Mouse (Mus musculus) MEL (cell line): ENCODE data around the gene Gm26620. TPM values are rescaled to one million over a fixed set of nuclear protein-coding genes. Genes with fewer than 3 reads are reported as not detected.
A peak's percentile ranks its signal among the peaks of the same experiment; 100 is the strongest.

Experiments
- DNase-seq: peaks from one replicate; pipeline ENCODE4 v3.0.0; 2011; ENCODE audit warnings: low read depth, low spot score
- H3K27ac ChIP-seq: 2 replicates; pipeline ENCODE4 v1.5.1; 2012; ENCODE audit warnings: low read depth, mild to moderate bottlenecking, control low read depth, low read length, moderate library complexity; ENCODE audit not compliant: control insufficient read depth
- H3K27me3 ChIP-seq, 2 experiments: fragments of 150-350 bp in 1 of 2; sonication (generic) in 1 of 2; 2 replicates each; pipeline ENCODE4 v1.6.1; 2012; ENCODE audit warnings: low read length in 2 of 2, mild to moderate bottlenecking in 2 of 2, improper control_type of control experiment in 1 of 2, moderate library complexity in 1 of 2; ENCODE audit not compliant: insufficient read depth in 2 of 2, control insufficient read depth in 1 of 2
- H3K36me3 ChIP-seq, 2 experiments: 2 replicates each; pipeline ENCODE4 v1.6.1; 2012 to 2014; ENCODE audit warnings: low read length in 2 of 2, improper control_type of control experiment in 1 of 2, inconsistent platforms in 1 of 2, mild to moderate bottlenecking in 1 of 2; ENCODE audit not compliant: insufficient read depth in 2 of 2, control insufficient read depth in 1 of 2
- H3K4me1 ChIP-seq, 2 experiments: fragments of 150-350 bp in 1 of 2; sonication (generic) in 1 of 2; 2 replicates each; pipeline ENCODE4 v1.6.1; 2012; ENCODE audit warnings: low read length in 2 of 2, improper control_type of control experiment in 1 of 2, mild to moderate bottlenecking in 1 of 2; ENCODE audit not compliant: insufficient read depth in 2 of 2, control insufficient read depth in 1 of 2
- H3K4me3 ChIP-seq, 2 experiments: fragments of 150-350 bp in 1 of 2; sonication (generic) in 1 of 2; 2 replicates each; pipeline ENCODE4 v1.5.1; 2012; ENCODE audit warnings: low read depth in 2 of 2, low read length in 2 of 2, mild to moderate bottlenecking in 2 of 2, moderate library complexity in 2 of 2, control low read depth in 1 of 2, improper control_type of control experiment in 1 of 2; ENCODE audit not compliant: control insufficient read depth in 1 of 2, insufficient read depth in 1 of 2
- H3K79me2 ChIP-seq: 2 replicates; pipeline ENCODE4 v1.6.1; 2012; ENCODE audit warnings: mild to moderate bottlenecking, low read length, moderate library complexity; ENCODE audit not compliant: control insufficient read depth, poor library complexity, insufficient read depth
- H3K9ac ChIP-seq: 2 replicates; pipeline ENCODE4 v1.6.1; 2012; ENCODE audit warnings: low read depth, mild to moderate bottlenecking, control low read depth, low read length, moderate library complexity; ENCODE audit not compliant: control insufficient read depth, poor library complexity, severe bottlenecking
- H3K9me3 ChIP-seq: fragments of 150-350 bp; sonication (generic); replicated peaks from 2 replicates; pipeline ENCODE4 v1.6.1; 2012; ENCODE audit warnings: mild to moderate bottlenecking, low read length, improper control_type of control experiment, moderate library complexity; ENCODE audit not compliant: insufficient read depth
- BHLHE40 ChIP-seq: IDR thresholded peaks from 2 replicates; pipeline ENCODE4 v1.6.1; 2012; ENCODE audit warnings: low read depth, mild to moderate bottlenecking, inconsistent platforms, low read length, improper control_type of control experiment, borderline replicate concordance
- CHD1 ChIP-seq: IDR thresholded peaks from 2 replicates; pipeline ENCODE4 v1.6.1; 2012; ENCODE audit warnings: low read depth, mild to moderate bottlenecking, inconsistent platforms, low read length, improper control_type of control experiment
- ELF1 ChIP-seq: IDR thresholded peaks from 2 replicates; pipeline ENCODE4 v1.6.1; 2014; ENCODE audit warnings: low read depth, mild to moderate bottlenecking, inconsistent platforms, low read length, improper control_type of control experiment, moderate library complexity
- EP300 ChIP-seq, 2 experiments: IDR thresholded peaks; 2 replicates each; pipeline ENCODE4 v1.6.1; 2011; ENCODE audit warnings: improper control_type of control experiment in 2 of 2, low read length in 2 of 2, low read depth in 1 of 2, mild to moderate bottlenecking in 1 of 2
- ETS1 ChIP-seq: IDR thresholded peaks from 2 replicates; pipeline ENCODE4 v1.6.1; 2012; ENCODE audit warnings: low read depth, mild to moderate bottlenecking, inconsistent platforms, low read length, improper control_type of control experiment, moderate library complexity
- GABPA ChIP-seq: IDR thresholded peaks from 2 replicates; pipeline ENCODE4 v1.6.1; 2012; ENCODE audit warnings: low read depth, mild to moderate bottlenecking, inconsistent platforms, low read length, improper control_type of control experiment, moderate library complexity
- GATA1 ChIP-seq: IDR thresholded peaks from 2 replicates; pipeline ENCODE4 v1.6.1; 2011; ENCODE audit warnings: low read depth, low read length, improper control_type of control experiment
- HCFC1 ChIP-seq: IDR thresholded peaks from 2 replicates; pipeline ENCODE4 v1.6.1; 2012; ENCODE audit warnings: low read depth, mild to moderate bottlenecking, inconsistent platforms, low read length, improper control_type of control experiment, moderate library complexity
- KAT2A ChIP-seq: conservative IDR thresholded peaks from 2 replicates; pipeline ENCODE4 v1.6.1; 2012; ENCODE audit warnings: low read depth, low read length, improper control_type of control experiment, inconsistent platforms
- MAZ ChIP-seq: IDR thresholded peaks from 2 replicates; pipeline ENCODE4 v1.6.1; 2012; ENCODE audit warnings: low read depth, mild to moderate bottlenecking, inconsistent platforms, low read length, improper control_type of control experiment
- MXI1 ChIP-seq: IDR thresholded peaks from 2 replicates; pipeline ENCODE4 v1.6.1; 2011; ENCODE audit warnings: mild to moderate bottlenecking, low read depth, low read length, improper control_type of control experiment
- NELFE ChIP-seq: IDR thresholded peaks from 2 replicates; pipeline ENCODE4 v1.6.1; 2011; ENCODE audit warnings: low read depth, low read length, improper control_type of control experiment
- POLR2A ChIP-seq, 2 experiments: IDR thresholded peaks; 2 replicates each; pipeline ENCODE4 v1.6.1; 2011 to 2012; ENCODE audit warnings: low read length in 2 of 2, mild to moderate bottlenecking in 2 of 2, control low read depth in 1 of 2, improper control_type of control experiment in 1 of 2, low read depth in 1 of 2, moderate library complexity in 1 of 2; ENCODE audit not compliant: control insufficient read depth in 1 of 2, insufficient read depth in 1 of 2, poor library complexity in 1 of 2
- POLR2AphosphoS2 ChIP-seq: IDR thresholded peaks from 2 replicates; pipeline ENCODE4 v1.6.1; 2011; ENCODE audit warnings: low read length, improper control_type of control experiment
- RCOR1 ChIP-seq: IDR thresholded peaks from 2 replicates; pipeline ENCODE4 v1.6.1; 2012; ENCODE audit warnings: low read depth, mild to moderate bottlenecking, inconsistent platforms, low read length, improper control_type of control experiment
- SIN3A ChIP-seq: IDR thresholded peaks from 2 replicates; pipeline ENCODE4 v1.6.1; 2012; ENCODE audit warnings: low read length, improper control_type of control experiment, inconsistent platforms
- TAL1 ChIP-seq: IDR thresholded peaks from 2 replicates; pipeline ENCODE4 v1.6.1; 2012; ENCODE audit warnings: mild to moderate bottlenecking, inconsistent platforms, low read length, moderate library complexity, mixed read lengths
- TBP ChIP-seq: IDR thresholded peaks from 2 replicates; pipeline ENCODE4 v1.8.0; 2011; ENCODE audit warnings: low read depth, low read length, improper control_type of control experiment
- TCF12 ChIP-seq: IDR thresholded peaks from 2 replicates; pipeline ENCODE4 v1.6.1; 2014; ENCODE audit warnings: low read depth, mild to moderate bottlenecking, inconsistent platforms, low read length, improper control_type of control experiment, moderate library complexity
- USF1 ChIP-seq: IDR thresholded peaks from 2 replicates; pipeline ENCODE4 v1.6.1; 2014; ENCODE audit warnings: low read depth, mild to moderate bottlenecking, inconsistent platforms, low read length, improper control_type of control experiment, moderate library complexity
- USF2 ChIP-seq, 2 experiments: IDR thresholded peaks; 2 replicates each; pipeline ENCODE4 v1.6.1; 2011 to 2012; ENCODE audit warnings: improper control_type of control experiment in 2 of 2, low read length in 2 of 2, borderline replicate concordance in 1 of 2, inconsistent platforms in 1 of 2, low read depth in 1 of 2, mild to moderate bottlenecking in 1 of 2; ENCODE audit not compliant: insufficient read depth in 1 of 2
- ZNF384 ChIP-seq: IDR thresholded peaks from 2 replicates; pipeline ENCODE4 v1.6.1; 2012; ENCODE audit warnings: low read depth, mild to moderate bottlenecking, inconsistent platforms, low read length, improper control_type of control experiment
- polyA plus RNA-seq, 2 experiments: library from polyadenylated mRNA; stranded (reverse) in 1 of 2; unstranded in 1 of 2; fragments of >175 nt in 1 of 2; fragments of >200 nt in 1 of 2; gene quantifications; 2 replicates each; pipeline versions ENCODE4 v1.2.1 to v1.2.4; 2012; ENCODE audit warnings: low replicate concordance in 2 of 2, low read depth in 1 of 2; ENCODE audit not compliant: insufficient read length in 2 of 2, insufficient read depth in 1 of 2, missing spikeins in 1 of 2
- total RNA-seq: library from RNA; depleted of rRNA; stranded (reverse); fragments of 300-350 nt; gene quantifications from 2 replicates; pipeline ENCODE4 v1.2.3, GENCODE M21; 2012

Gm26620 gene
- total and polyA plus RNA-seq, 3 experiments = 1.0 to 5.5 TPM; not detected in 1

DNA sequence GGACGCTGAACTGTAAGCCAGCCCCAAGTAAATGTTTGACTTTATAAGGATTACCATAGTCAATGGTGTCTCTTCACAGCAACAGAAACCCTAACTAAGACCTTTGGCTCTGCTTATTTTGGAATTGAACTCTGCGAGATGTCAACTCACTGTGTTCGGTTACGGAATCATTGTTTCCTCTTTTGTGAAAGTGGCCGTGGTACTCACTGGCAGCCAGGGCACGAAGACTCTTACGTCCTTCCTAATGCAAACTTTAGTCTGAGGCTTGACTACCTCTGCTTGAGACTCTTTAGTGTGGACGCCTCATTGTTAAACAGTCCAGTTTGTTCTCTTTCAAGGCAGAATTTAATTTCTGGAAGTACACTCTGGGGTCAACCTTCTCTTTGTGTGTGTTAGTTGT is 34.4 kb downstream of the Gm26620 start:
- no peak overlapping the region for H3K9ac ChIP-seq
- TF ChIP-seq CHD1 = no peak
- TF ChIP-seq BHLHE40 = no peak
- TF ChIP-seq USF1 = no peak
- no peak for TF ChIP-seq USF2 (IDR thresholded peaks at IDR 0.05; ENCODE audit: borderline replicate concordance in 1 of 2, insufficient read depth in 1 of 2, low read depth in 1 of 2, low read length in 2 of 2)
- H3K9me3 ChIP-seq = no peaks in the 10 kb centered on the region
- no peaks in the 10 kb centered on the region for H3K79me2 ChIP-seq
- no peak for DNase-seq
- H3K36me3 ChIP-seq = peaks cover 0 to 3% of the 10 kb centered on the region in 2 experiments; a peak in 1 of 4 replicates
- H3K4me3 ChIP-seq = no peak overlapping the region
- H3K4me1 ChIP-seq = peaks cover 0 to 6% of the 10 kb centered on the region in 2 experiments; a peak in 3 of 4 replicates
- no peaks in the 10 kb centered on the region for H3K27me3 ChIP-seq
- no peak overlapping the region for H3K27ac ChIP-seq

DNA sequence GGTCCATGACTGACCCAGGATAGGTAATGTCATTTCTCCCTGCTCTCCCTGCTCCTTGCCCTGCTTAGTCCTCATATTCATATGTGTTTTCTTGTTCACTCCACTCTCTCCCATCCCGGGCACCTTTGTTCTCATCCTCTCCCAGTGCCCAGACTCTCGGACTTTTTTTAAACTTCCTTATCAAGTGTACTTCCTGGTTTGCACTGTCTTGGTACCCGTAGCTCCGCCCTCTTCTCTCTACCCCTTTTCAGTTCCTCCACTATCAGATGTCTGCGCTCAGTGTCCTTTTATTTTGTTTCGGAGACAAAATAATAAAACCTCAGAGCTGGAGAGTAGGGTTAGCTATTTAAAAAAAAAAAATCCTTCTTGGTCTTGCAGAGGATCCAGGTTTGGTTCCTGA is 39.6 kb downstream of the Gm26620 start:
- peak; percentile 91 for DNase-seq
- no peak for TF ChIP-seq GABPA
- TF ChIP-seq NELFE = peak; percentile 69
- peak; percentile 99 for TF ChIP-seq ELF1
- 0 out of 2 replicates have a peak, but pooled peaks have one; percentile 61 for TF ChIP-seq MXI1
- TF ChIP-seq TCF12 = peak; percentile 64
- 0 out of 2 replicates have a peak, but pooled peaks have one; percentile 36 for TF ChIP-seq POLR2AphosphoS2
- TF ChIP-seq TAL1 = no peak
- 0 out of 2 replicates have a peak, but pooled peaks have one; percentile 45 for TF ChIP-seq MAZ
- peak in 1 of 2 experiments; percentile 37; a peak in 2 of 4 replicates for TF ChIP-seq EP300 (IDR thresholded peaks at IDR 0.05; ENCODE audit: low read depth in 1 of 2, low read length in 2 of 2)
- TF ChIP-seq ZNF384 = peak; percentile 92
- peak; percentile 85 for TF ChIP-seq GATA1
- TF ChIP-seq RCOR1 = no peak
- peak; percentile 81 for TF ChIP-seq TBP
- TF ChIP-seq SIN3A = peak; percentile 84
- no peak for TF ChIP-seq KAT2A
- TF ChIP-seq POLR2A (IDR thresholded peaks at IDR 0.05; ENCODE audit: control insufficient read depth in 1 of 2, insufficient read depth in 1 of 2, low read depth in 1 of 2, low read length in 2 of 2, poor library complexity in 1 of 2) = peak in 1 of 2 experiments; percentile 79; a peak in 2 of 4 replicates
- peak; percentile 41; the same call in 1 of the 2 replicates for TF ChIP-seq ETS1
- peak; percentile 81 for TF ChIP-seq HCFC1
- H3K27me3 ChIP-seq = no peaks in the 10 kb centered on the region
- peak overlapping the region; percentile 58 for H3K27ac ChIP-seq
- peaks cover 0 to 3% of the 10 kb centered on the region in 2 experiments; a peak in 1 of 4 replicates for H3K36me3 ChIP-seq
- no peaks in the 10 kb centered on the region for H3K9me3 ChIP-seq
- peaks cover 3 to 4% of the 10 kb centered on the region in 2 experiments; a peak in 3 of 4 replicates for H3K4me1 ChIP-seq
- peak overlapping the region; percentile 55 to 89 for H3K4me3 ChIP-seq
- H3K9ac ChIP-seq = peak overlapping the region; percentile 68
- H3K79me2 ChIP-seq = no peaks in the 10 kb centered on the region
